Mouse (Mus musculus) megakaryocyte, embryonic 14.5 days (primary cell): ENCODE measurements at regions not wholly inside any gene's neighbourhood (a gene's known extent, or its start where the extent isn't known, plus 50 kb on each side); places are given as distances from the start of the nearest gene placed in this dataset.
A peak's percentile ranks its signal among the peaks of the same experiment; 100 is the strongest.

ENCODE experiments used
- H3K27me3 ChIP-seq: replicated peaks from 2 replicates; pipeline ENCODE3; 2012; ENCODE audit warnings: inconsistent platforms
- H3K36me3 ChIP-seq: replicated peaks from 2 replicates; pipeline ENCODE3; 2012; ENCODE audit warnings: low read length, inconsistent platforms, mixed read lengths
- H3K4me1 ChIP-seq: 2 replicates; pipeline ENCODE4 v1.6.1; 2012; ENCODE audit warnings: inconsistent platforms
- H3K4me3 ChIP-seq: replicated peaks from 2 replicates; pipeline ENCODE3; 2012; ENCODE audit warnings: moderate library complexity, mild to moderate bottlenecking, inconsistent platforms
- H3K9me3 ChIP-seq: 2 replicates; pipeline ENCODE4 v1.6.1; 2012; ENCODE audit warnings: inconsistent platforms
- FLI1 ChIP-seq: IDR thresholded peaks from 2 replicates; pipeline ENCODE4 v1.6.1; 2012; ENCODE audit warnings: low read length, inconsistent platforms, mixed read lengths
- GATA1 ChIP-seq: IDR thresholded peaks from 3 replicates; pipeline ENCODE4 v1.6.1; 2012; ENCODE audit warnings: mixed read lengths, low read length, inconsistent platforms, borderline replicate concordance

GRCm38 (mm10) chr8:34689049-34689824 lies 577.7 kb upstream of the Gm10131 start:
- peaks cover 22% of the 10 kb centered on the region for H3K4me1 ChIP-seq
- peak overlapping the region; percentile 91 for H3K4me3 ChIP-seq
- H3K9me3 ChIP-seq: peaks cover 5% of the 10 kb centered on the region; the same call in 1 of the 2 replicates
- no peaks in the 10 kb centered on the region for H3K36me3 ChIP-seq
- peaks cover 64% of the 10 kb centered on the region for H3K27me3 ChIP-seq
- TF ChIP-seq FLI1 (no peak), GATA1 (no peak)

GRCm38 (mm10) chr8:34688396-34689048 lies 577.0 kb upstream of the Gm10131 start:
- Histone ChIP-seq H3K4me1 (peaks cover 19% of the 10 kb centered on the region), H3K9me3 (peaks cover 5% of the 10 kb centered on the region; the same call in 1 of the 2 replicates), H3K27me3 (peaks cover 62% of the 10 kb centered on the region), H3K36me3 (no peaks in the 10 kb centered on the region), H3K4me3 (peak overlapping the region; percentile 91)
- TF ChIP-seq FLI1 (no peak), GATA1 (no peak)

GRCm38 (mm10) chr8:34686371-34686770 lies 574.8 kb upstream of the Gm10131 start:
- peaks cover 23% of the 10 kb centered on the region for H3K4me1 ChIP-seq
- peaks cover 49% of the 10 kb centered on the region for H3K27me3 ChIP-seq
- peaks cover 5% of the 10 kb centered on the region; the same call in 1 of the 2 replicates for H3K9me3 ChIP-seq
- no peak overlapping the region for H3K4me3 ChIP-seq
- no peaks in the 10 kb centered on the region for H3K36me3 ChIP-seq
- TF ChIP-seq GATA1: no peak
- TF ChIP-seq FLI1: no peak

- Histone ChIP-seq H3K27me3 (peaks cover 40% of the 10 kb centered on the region), H3K36me3 (no peaks in the 10 kb centered on the region), H3K4me3 (no peak overlapping the region), H3K4me1 (peaks cover 25% of the 10 kb centered on the region), H3K9me3 (no peaks in the 10 kb centered on the region; the same call in 1 of the 2 replicates)
- TF ChIP-seq GATA1 (no peak), FLI1 (no peak)
Measured at GRCm38 (mm10) chr8:34684683-34685082, 573.1 kb upstream of the Gm10131 start.

- H3K36me3 ChIP-seq: no peaks in the 10 kb centered on the region
- TF ChIP-seq FLI1: no peak
- no peak for TF ChIP-seq GATA1
Measured at GRCm38 (mm10) chr8:34683173-34683572, 571.6 kb upstream of the Gm10131 start.

GRCm38 (mm10) chr8:34682221-34682620 lies 570.7 kb upstream of the Gm10131 start:
- Histone ChIP-seq H3K4me1 (peaks cover 15% of the 10 kb centered on the region), H3K36me3 (no peaks in the 10 kb centered on the region), H3K4me3 (no peak overlapping the region), H3K9me3 (no peaks in the 10 kb centered on the region; the same call in 1 of the 2 replicates), H3K27me3 (peaks cover 30% of the 10 kb centered on the region)
- TF ChIP-seq FLI1 (no peak), GATA1 (no peak)

More at GRCm38 (mm10) chr8:34683173-34683572, 571.6 kb upstream of the Gm10131 start:
- Histone ChIP-seq H3K27me3 (peaks cover 33% of the 10 kb centered on the region), H3K4me3 (no peak overlapping the region), H3K9me3 (no peaks in the 10 kb centered on the region; the same call in 1 of the 2 replicates), H3K4me1 (peaks cover 15% of the 10 kb centered on the region)

- TF ChIP-seq GATA1 (no peak), FLI1 (no peak)
- Histone ChIP-seq H3K9me3 (no peaks in the 10 kb centered on the region), H3K4me1 (peaks cover 26% of the 10 kb centered on the region), H3K27me3 (peaks cover 11% of the 10 kb centered on the region), H3K4me3 (no peak overlapping the region), H3K36me3 (no peaks in the 10 kb centered on the region)
Measured at GRCm38 (mm10) chr8:34679565-34680291, 568.2 kb upstream of the Gm10131 start.

- no peak for TF ChIP-seq FLI1
- TF ChIP-seq GATA1: no peak
- peaks cover 23% of the 10 kb centered on the region; the same call in 1 of the 2 replicates for H3K4me1 ChIP-seq
- H3K9me3 ChIP-seq: no peaks in the 10 kb centered on the region
- no peak overlapping the region for H3K4me3 ChIP-seq
- H3K36me3 ChIP-seq: no peaks in the 10 kb centered on the region
- peaks cover 7% of the 10 kb centered on the region for H3K27me3 ChIP-seq
Measured at GRCm38 (mm10) chr8:34678879-34679278, 567.3 kb upstream of the Gm10131 start.

GRCm38 (mm10) chr8:34671716-34672115 lies 560.2 kb upstream of the Gm10131 start:
- Histone ChIP-seq H3K36me3 (no peaks in the 10 kb centered on the region), H3K27me3 (no peaks in the 10 kb centered on the region), H3K4me3 (peak overlapping the region; percentile 7), H3K9me3 (no peaks in the 10 kb centered on the region), H3K4me1 (peaks cover 33% of the 10 kb centered on the region)
- TF ChIP-seq FLI1 (no peak), GATA1 (no peak)
